Mouse (Mus musculus) gastrocnemius, adult 2 months (tissue): ENCODE measurements at regions not wholly inside any gene's neighbourhood (a gene's known extent, or its start where the extent isn't known, plus 50 kb on each side); places are given as distances from the start of the nearest gene placed in this dataset.

Experiments used
- DNase-seq: peaks from one replicate; pipeline ENCODE4 v3.0.0; 2022
- H3K27ac ChIP-seq: fragments of 200-600 bp; 2 replicates; pipeline ENCODE4 v1.8.1; 2022; ENCODE audit warnings: mild to moderate bottlenecking
- H3K4me3 ChIP-seq: fragments of 200-600 bp; 2 replicates; pipeline ENCODE4 v1.8.1; 2022; ENCODE audit warnings: mild to moderate bottlenecking, moderate library complexity
- CTCF ChIP-seq: fragments of 200-600 bp; IDR thresholded peaks from 2 replicates; pipeline ENCODE4 v1.8.1; 2022; ENCODE audit warnings: antibody characterized with exemption, mild to moderate bottlenecking, moderate library complexity
- intact Hi-C: fragments of 180-260 bp; cut with DNase I; formaldehyde crosslinking; loops from one replicate; pipeline ENCODE4 v1.15.1; 2025

DNA sequence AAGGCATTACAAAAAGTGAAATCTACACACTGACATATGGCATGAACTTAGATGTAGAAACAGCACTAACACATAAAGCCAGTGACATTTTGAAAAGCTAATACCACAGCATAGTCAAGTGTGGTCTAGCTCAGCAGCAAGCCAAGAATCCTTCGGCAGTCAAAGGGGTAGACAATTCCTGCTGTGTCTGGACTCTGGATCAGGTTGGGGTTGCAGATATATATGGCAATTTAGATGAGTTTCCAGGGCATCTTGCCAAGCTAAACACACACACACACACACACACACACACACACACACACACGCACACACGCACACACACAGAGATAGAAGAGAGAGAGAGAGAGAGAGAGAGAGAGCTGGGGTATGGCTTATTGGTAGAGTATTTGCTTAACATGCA lies 118.2 kb downstream of the Chst1 start:
- H3K4me3 ChIP-seq = no peak overlapping the region
- DNase-seq = no peak
- no peak for TF ChIP-seq CTCF
- H3K27ac ChIP-seq = no peak overlapping the region
- intact Hi-C loops = no loop called here

DNA sequence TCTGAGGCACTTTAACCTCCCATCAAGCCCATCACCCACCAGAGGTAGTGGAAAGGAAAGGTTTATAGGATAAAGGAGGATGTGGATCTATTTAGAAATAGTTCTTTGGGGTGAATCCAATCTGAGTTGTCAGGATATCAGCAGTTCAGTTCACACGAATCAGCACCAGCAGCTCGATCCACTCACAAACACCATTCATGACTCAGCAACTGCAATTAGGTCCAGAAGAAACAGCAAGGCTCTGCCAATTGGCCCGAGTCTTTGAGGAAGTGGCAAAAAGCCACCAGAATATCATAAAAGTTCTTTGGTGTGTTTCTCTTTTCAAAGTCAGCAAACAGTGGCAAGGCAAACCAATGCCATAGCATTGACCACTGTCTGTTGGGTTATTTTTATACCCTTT lies 122.4 kb downstream of the Chst1 start:
- intact Hi-C loops = no loop called here
- no peak overlapping the region for H3K27ac ChIP-seq
- H3K4me3 ChIP-seq = no peak overlapping the region
- no peak for TF ChIP-seq CTCF
- no peak for DNase-seq

DNA sequence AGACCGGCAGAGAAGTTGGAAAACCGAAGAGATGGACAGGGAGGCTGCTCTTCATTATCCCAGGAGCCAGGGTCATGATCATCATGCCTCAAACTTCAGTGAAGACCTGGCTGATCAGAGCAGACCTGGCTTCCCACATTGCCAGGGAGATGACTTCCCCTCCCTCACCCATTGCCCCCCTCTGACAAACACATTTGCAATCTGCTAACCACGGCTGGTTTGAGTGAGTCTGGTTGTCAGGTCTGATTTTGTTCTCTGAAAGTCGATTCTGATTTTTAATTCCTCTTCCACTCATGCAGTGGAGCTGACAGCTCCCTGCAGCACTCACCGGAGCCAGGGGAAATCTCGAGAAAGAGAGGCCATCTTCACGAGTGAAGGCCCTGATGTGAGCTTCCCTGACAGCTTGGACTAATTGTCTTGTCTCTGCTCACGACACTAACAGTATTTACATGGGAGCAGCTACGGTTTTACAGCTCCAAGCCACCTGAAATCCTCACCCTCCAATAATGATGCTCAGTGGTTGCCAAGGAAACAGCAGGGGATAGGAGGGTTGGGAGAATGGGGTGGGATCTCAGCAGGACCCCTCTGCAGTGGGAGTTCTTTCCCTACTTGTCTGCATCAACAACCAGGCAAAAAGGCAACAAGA lies 124.2 kb downstream of the Chst1 start:
- no peak for TF ChIP-seq CTCF
- intact Hi-C loops = no loop called here
- no peak overlapping the region for H3K27ac ChIP-seq
- no peak for DNase-seq
- no peak overlapping the region for H3K4me3 ChIP-seq

DNA sequence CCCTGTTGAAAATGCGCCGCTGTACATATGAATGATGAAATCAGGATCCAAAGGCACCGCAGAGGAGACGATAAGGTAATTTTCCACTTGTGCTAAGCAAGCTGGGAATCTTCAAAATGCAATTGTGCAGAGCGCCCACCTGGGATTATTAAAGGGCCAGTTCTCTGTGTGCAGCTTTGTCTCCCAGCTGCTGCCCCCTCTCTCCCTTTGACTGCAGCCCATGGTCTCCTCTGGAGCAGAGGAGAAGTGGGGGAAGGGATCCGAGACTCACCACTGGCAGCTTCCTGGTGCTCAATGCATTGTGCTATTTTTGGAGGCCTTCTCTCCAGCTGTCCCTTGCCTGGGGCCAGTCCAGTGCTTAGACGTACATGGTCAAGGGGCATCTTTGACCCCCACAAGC lies 127.1 kb downstream of the Chst1 start:
- Histone ChIP-seq H3K27ac (peak overlapping the region; percentile 46; the same call in 1 of the 2 replicates), H3K4me3 (no peak overlapping the region)
- DNase-seq = no peak
- no peak for TF ChIP-seq CTCF
- intact Hi-C loops = no loop called here

DNA sequence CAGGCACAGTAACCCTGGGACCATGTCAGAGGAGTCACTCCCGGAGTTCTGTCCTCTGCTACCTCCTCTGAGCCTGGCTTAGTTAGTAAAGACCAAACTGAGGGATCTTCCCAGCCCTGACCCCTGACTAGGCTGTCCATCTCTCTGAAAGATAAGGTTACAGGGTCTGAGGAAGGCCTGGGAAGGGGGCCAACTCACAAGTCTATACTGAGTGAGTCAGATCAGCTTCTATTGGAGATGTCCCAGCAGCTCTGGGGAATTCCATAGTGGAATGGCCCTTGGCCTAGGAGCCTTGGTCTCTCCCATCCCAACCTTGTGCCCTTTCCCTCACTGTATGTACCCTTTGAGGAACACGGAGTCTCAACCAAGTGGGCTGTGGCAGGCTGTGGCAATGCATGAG lies 127.7 kb downstream of the Chst1 start:
- no peak for TF ChIP-seq CTCF
- peak overlapping the region; percentile 46 for H3K27ac ChIP-seq
- peak; percentile 40 for DNase-seq
- no peak overlapping the region for H3K4me3 ChIP-seq
- intact Hi-C loops = no loop called here

DNA sequence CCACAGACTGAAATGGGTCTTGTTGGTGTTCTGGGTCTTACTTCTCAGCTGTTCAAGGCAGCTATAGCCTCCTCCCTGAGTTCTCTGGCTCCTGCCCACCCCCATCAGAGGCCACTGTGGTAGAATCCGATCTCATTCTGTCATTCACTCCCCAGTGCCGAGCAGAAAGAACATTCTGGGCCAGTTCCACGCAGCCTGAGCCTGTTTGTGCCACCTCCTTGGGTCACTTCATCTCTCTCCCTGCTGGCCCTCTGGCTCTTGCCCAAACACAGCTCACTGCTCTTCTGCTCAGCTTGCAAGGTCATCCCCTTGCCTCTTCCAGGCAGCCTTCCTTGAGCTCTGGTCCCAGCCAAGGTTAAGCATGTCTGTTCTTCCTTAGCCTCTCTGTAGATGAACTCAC lies 128.9 kb downstream of the Chst1 start:
- no peak overlapping the region for H3K27ac ChIP-seq
- DNase-seq = peak; percentile 33
- no peak for TF ChIP-seq CTCF
- intact Hi-C loops = no loop called here
- H3K4me3 ChIP-seq = no peak overlapping the region

DNA sequence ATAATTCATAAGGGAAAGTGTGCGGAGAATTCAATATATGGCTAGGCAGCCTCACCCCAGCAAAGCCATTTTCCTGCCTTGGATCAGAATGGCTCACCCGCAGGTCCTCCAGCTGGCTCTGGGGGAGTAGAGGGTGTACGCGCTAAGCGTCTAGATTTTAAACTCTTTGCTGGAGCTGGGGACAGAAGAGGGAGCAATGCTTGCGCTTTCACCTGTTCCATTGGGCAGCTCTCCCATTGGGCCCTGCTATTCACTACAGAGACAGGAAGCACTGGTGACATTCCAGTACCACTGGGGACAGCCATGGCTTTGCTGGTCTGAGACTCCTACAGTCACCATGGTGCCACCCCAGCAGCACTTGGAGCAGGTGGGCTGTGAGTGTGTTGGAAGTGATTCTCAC lies 130.9 kb downstream of the Chst1 start:
- no peak for DNase-seq
- Histone ChIP-seq H3K27ac (no peak overlapping the region), H3K4me3 (no peak overlapping the region)
- intact Hi-C loops = no loop called here
- TF ChIP-seq CTCF = no peak

DNA sequence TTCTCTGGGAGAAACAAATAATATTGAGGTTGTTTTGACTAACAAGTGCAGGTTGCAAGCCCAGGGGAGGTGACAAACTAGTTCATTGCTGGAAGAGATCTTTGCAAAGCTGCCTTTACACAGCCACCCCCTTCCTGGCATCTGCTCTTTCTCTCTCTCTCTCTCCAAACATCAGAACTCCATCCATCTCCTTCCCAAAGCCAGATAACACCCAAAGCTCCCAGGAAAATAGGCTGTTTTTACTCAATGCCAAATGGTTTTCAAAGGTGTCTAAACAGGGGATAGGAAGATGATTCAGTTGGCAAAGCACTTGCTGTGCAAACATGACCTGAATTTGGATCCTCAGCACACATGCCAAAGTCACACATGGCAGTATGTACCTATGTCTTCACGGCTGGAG lies 133.9 kb downstream of the Chst1 start:
- no peak for DNase-seq
- intact Hi-C loops = no loop called here
- TF ChIP-seq CTCF = no peak
- Histone ChIP-seq H3K4me3 (no peak overlapping the region), H3K27ac (no peak overlapping the region)

DNA sequence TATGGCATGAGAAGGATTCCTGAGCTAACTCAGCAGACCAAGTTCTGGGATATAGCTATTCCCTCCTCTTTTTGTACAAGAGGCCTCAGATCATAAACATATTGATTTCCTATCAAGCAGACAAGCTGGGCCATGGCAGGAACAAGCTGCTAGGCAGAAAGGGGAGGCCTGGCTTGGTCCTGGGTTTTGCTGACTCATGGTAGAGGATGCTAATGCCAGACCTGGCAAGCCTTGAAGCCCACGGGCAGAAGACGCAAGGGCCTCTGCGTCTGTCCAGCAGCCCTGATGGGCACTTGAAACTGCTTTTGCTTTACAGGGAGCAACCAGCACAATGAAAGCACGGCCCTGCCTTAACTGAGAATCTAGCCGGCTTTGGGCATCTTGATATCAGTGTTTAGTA lies 136.3 kb downstream of the Chst1 start:
- H3K4me3 ChIP-seq = no peak overlapping the region
- intact Hi-C loops = no loop called here
- no peak for TF ChIP-seq CTCF
- H3K27ac ChIP-seq = peak overlapping the region; percentile 2; the same call in 1 of the 2 replicates
- DNase-seq = peak; percentile 25

DNA sequence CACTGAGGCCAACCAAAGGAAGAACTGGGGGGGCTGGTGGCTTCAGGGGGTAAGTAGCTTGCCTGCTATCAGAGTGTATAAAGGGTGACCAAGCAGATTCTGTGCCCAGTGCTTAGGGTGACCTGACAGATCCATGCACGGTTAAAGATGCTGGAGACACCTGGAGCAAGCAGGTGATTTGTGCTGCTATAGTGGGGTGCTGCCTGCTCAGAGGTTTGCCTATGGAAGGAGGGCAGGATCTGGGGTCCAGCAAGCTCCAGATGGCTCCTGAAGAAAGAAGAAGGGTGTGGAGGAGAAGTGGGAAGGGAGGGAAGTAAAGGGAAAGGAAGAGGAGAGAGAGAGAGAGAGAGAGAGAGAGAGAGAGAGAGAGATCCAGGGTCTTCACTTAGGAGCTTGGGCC lies 137.8 kb downstream of the Chst1 start:
- no peak overlapping the region for H3K4me3 ChIP-seq

DNA sequence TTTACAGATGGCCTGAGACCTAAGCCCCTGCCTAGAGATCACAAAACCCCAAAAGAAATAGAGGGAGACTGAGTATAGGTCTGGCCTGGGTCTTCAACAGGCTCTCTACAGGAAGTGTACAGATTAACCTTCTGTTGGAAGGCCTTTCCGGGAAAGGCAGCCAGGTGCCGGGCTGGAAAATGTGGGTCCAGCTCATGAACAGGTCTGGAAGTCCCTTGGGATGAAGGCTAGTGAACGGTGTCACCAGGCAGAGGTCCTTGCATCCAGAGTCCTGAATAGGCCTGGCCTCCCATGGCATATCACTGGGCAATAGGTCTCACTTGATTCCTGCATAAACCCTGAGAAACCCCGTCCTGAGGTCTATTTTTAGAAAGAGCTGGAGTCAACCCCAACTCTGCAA lies 140.1 kb downstream of the Chst1 start:
- no peak overlapping the region for H3K4me3 ChIP-seq
- DNase-seq = no peak
- TF ChIP-seq CTCF = no peak
- no peak overlapping the region for H3K27ac ChIP-seq
- intact Hi-C loops = no loop called here

More for the DNA sequence above, 137.8 kb downstream of the Chst1 start:
- intact Hi-C loops = no loop called here
- H3K27ac ChIP-seq = no peak overlapping the region
- DNase-seq = no peak
- TF ChIP-seq CTCF = no peak

DNA sequence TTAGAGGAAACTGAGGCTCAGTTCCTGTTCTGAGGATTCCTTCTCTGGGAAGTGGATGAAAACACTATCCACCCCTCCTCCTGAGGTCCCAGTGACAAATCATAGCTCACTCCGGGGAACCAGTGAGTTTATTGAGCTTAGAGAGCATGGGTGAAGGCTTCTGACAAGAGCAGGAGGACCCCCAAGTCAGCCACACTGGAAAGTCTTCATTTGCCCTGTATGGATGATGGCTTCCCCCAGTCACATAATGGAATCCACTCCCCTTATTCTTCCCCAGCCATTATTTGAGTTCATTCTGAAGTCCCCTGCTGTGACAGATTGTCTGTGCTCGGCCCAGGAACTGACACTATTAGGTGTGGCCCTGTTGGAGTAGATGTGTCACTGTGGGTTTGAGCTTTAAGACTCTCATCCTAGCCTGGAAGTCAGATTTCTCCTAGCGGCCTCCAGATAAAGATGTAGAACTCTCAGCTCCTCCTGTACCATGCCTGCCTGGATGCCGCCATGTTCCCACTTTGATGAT lies 141.3 kb downstream of the Chst1 start:
- Histone ChIP-seq H3K4me3 (no peak overlapping the region), H3K27ac (no peak overlapping the region)
- DNase-seq = no peak
- intact Hi-C loops = loop anchor here (5.0 kb wide), 1 partner anchor 129 kb away; no protein-coding TSS in a partner anchor
- no peak for TF ChIP-seq CTCF

DNA sequence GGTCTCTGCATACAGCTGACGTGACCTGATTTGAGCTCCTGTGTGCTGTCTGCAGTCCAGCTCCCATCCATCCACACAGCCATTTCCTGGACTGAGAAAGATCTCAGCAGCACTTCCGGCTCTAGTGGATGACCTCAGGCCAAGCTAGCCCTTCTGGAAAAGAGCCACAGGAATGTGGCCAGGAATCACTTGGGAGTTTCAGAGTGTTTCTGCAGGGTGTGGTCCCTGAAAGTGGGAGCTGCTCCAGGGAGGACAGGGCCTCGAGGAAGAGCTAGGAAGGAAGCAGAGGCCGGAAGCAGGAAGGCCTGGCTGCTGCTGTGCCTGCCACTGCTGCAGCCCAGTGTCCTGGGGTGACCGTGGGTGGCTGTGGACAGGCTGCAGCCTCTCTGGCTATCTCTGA lies 142.5 kb downstream of the Chst1 start:
- H3K27ac ChIP-seq = peak overlapping the region; percentile 81
- intact Hi-C loops = loop anchor here (5.0 kb wide), 1 partner anchor 130 kb away; no protein-coding TSS in a partner anchor
- DNase-seq = peak; percentile 86
- no peak for TF ChIP-seq CTCF
- peak overlapping the region; percentile 56 for H3K4me3 ChIP-seq

DNA sequence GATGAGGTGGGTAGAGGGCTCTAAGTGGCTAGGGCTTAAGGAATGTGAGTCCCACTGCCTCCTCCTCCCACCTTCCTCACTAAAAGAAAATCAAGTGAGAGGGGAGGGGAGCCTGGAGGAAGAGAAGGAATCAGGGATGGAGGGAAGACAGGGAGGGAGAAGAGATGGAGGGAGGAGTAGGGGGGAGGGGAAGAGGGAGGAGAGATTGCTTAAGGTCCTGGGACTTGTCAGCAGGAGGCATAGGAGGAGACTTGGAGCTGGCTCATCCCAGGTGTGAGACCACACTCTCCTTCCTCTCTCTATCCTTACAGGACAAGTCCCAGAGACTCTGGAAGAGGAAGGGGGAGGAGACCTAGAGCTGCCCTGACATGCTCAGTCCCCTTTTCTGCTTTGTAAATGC lies 143.2 kb downstream of the Chst1 start:
- no peak for DNase-seq
- no peak for TF ChIP-seq CTCF
- Histone ChIP-seq H3K27ac (peak overlapping the region; percentile 81), H3K4me3 (peak overlapping the region; percentile 56)
- intact Hi-C loops = loop anchor here (5.0 kb wide), 1 partner anchor 130 kb away; no protein-coding TSS in a partner anchor
